Mouse (Mus musculus) kidney, postnatal 25 days (tissue): Measurements from ENCODE around the gene Cdhr4.
A peak's percentile ranks its signal among the peaks of the same experiment; 100 is the strongest.
"Not testable (repeated sequence)": the region's sequence is repeated elsewhere in the genome, so short reads cannot be mapped to it uniquely, and the experiment has no call there.

Source experiments
- DNase-seq, 2 experiments: peaks; one replicate each; pipeline ENCODE4 v3.0.0; 2021; ENCODE audit warnings: mixed read lengths in 2 of 2

Gene Cdhr4

DNA sequence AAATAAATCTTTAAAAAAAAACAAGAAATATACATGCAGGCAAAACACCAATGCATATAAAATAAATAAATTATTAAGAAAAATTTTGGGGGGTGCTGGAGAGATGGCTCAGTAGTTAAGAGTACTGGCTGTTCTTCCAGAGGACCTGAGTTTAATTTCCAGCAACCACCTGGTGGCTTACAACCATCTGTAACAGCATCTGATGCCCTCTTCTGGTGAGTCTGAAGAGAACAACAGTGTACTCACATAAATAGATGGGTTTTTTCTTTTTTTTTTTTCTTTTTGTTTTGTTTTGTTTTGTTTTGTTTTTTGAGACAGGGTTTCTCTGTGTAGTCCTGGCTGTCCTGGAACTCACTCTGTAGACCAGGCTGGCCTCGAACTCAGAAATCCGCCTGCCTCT, 21.3 kb downstream of the Cdhr4 start:
- not testable (repeated sequence) for DNase-seq

DNA sequence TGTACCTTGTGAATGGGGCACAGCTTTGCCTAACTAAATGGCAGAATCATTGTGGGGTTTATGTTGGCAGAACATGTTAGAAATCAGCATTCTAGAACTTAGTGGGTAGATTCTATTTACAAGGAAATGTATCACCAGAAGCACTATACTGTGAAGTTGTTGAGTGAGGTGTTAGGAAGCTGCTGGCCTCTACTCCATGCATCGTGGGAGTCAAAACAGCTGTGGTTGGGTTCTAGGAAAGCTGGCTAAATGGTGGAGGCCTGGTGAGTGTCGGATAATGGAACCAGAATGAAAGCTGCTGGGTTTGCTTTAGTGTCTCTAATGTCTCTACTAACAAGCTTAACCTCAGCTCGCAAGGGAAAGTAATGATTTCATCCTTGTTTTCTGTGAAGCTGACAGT, 24.8 kb downstream of the Cdhr4 start:
- DNase-seq: no peak

DNA sequence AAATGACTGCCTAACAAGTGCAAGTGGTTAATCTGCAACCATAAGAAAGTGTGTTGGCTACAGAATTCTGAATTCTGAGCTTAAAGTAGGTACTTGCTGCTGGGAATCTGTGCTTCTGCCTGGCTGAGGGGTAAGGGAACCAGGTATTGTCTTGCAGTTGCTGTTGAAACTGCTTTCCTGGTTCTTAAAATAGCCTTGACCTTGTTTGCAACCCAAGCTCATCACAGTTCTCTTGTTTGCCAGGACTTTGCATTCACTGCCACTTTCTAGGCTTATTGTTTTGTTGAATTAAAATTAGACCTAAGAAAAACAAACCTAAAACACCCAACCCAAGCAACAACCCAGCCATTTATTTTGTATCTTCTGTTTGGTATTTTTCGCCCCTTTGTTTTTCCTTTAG, 28.4 kb downstream of the Cdhr4 start:
- DNase-seq: no peak

DNA sequence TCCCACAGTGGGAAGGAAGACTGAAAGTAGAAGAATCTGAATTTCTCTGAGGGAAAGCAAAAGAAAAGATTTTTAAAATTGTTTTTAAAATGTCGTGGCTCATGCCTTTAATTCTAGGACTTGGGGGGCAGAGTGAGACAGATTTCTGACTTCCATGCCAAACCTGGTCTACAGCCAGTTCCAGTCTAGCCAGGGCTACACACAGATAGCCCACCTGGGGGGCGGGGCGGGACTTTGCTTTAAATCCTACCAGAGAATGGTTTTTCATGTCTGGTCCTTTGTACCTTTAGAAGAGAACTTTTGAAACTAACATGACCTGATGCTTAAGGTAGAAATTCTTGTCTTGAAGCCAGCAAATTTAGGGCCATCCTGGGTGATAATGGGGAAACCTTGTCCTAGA, 30.9 kb downstream of the Cdhr4 start:
- no peak for DNase-seq

- DNase-seq: no peak
Observed at GRCm38 (mm10) chr9:108026584-108026983, 34.3 kb downstream of the Cdhr4 start.

DNA sequence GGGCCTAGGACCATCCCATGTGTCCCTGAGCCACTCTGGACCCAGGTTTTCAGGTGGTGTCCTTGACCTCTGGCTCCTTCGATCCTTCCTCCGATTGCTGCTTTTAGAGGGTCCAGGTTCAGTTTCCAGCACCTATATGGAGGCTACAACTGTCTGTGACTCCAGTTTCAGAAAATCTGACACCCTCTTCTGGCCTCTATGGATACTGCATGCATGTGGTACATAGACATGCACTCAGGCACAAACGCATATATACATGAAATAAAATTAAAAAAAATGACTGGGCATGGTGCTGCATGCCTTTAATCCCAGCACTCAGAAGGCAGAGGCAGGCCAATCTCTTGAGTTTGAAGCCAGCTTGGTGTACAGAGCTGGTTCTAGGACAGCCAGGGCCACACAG, 35.6 kb downstream of the Cdhr4 start:
- DNase-seq: peak in 1 of 2 experiments; percentile 6

- DNase-seq: peak in 1 of 2 experiments; percentile 8
Observed at GRCm38 (mm10) chr9:108032126-108032525, 39.8 kb downstream of the Cdhr4 start.

DNA sequence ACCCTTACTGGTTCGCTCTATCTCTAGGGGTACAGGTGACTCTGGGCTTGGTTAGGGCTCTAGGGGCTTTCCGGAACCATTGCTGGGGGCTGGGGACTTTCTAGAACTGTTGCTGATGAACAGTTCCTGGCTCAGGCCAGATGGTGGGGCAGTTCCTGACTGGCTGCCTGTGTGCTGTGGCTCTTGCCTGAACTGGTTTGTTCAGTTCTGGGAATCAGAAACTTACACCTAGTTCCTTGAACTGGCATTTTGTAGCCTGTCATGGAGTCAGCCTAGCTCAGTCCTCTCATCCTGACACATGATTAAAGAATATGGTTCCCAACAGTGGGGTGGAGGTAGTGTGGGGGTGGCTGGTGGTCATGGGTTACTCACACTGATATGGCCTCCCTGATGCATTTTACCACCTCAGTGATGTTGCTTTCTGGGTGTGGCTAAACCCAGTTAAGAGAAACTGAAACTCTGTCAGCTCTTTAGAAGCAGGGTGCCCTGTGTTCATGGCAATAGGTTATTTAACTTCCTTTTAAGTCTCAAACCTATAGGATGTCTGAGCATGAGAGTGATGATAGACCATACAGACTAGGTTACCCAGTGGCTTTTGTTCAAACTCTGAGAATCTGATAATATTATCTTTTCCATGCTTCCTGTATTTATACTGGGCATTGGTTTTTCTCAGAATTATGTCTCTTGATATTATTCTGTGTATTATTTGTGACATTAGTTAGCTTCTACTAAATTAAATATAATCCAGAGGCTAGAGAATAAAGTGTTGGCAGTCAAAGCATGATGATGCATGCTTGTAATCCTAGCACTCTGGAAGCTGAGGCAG, 43.2 kb downstream of the Cdhr4 start:
- DNase-seq: peak in 1 of 2 experiments; percentile 36

- DNase-seq: no peak
Observed at GRCm38 (mm10) chr9:108044751-108045492, 52.6 kb downstream of the Cdhr4 start.

GRCm38 (mm10) chr9:108046582-108046981, 54.3 kb downstream of the Cdhr4 start:
- DNase-seq: no peak

GRCm38 (mm10) chr9:108047601-108048565, 55.6 kb downstream of the Cdhr4 start:
- DNase-seq: no peak

DNA sequence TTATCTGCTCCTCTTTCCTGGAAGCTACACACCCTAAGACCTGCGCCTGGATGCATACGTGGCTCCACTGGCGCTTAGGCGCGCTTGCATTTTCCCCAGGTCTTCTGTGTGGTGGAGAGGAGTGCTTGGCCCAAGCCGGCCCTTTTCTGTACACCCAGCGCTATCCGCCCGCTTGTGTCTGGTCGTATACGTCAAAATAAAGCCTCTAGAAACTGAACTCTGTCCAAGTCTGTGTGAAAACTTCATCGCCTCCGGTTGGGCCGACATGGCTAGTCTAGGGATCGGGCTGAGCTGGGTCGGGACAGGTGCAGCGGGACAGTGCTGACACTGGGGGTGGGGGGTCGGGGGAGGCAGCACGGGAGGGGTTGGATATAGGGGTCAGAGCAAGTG, 56.3 kb downstream of the Cdhr4 start:
- DNase-seq: no peak

GRCm38 (mm10) chr9:108049016-108049455, 56.7 kb downstream of the Cdhr4 start, which contains the start of gene Gmppb:
TSS of gene Gmppb (plus strand) at chr9:108049242.
- DNase-seq: peak; percentile 96 to 99
